Mouse (Mus musculus) testis, adult 2 months (tissue): ENCODE results near the gene Anp32e. TPM values are rescaled to one million over a fixed set of nuclear protein-coding genes. Genes with fewer than 3 reads are reported as not detected.

ENCODE experiments used
- H3K27ac ChIP-seq: fragments of 200-500 bp; 2 replicates; pipeline ENCODE4 v1.5.1; 2012; ENCODE audit warnings: low read depth, low read length; ENCODE audit not compliant: control insufficient read depth, insufficient read depth
- H3K27me3 ChIP-seq: fragments of 200-500 bp; 2 replicates; pipeline ENCODE4 v1.6.1; 2012; ENCODE audit warnings: mild to moderate bottlenecking, low read length, moderate library complexity; ENCODE audit not compliant: control insufficient read depth, insufficient read depth
- H3K36me3 ChIP-seq: fragments of 200-500 bp; 2 replicates; pipeline ENCODE4 v1.6.1; 2012; ENCODE audit warnings: mild to moderate bottlenecking, low read length; ENCODE audit not compliant: control insufficient read depth, insufficient read depth
- H3K4me1 ChIP-seq: fragments of 200-500 bp; 2 replicates; pipeline ENCODE4 v1.6.1; 2012; ENCODE audit warnings: low read length; ENCODE audit not compliant: control insufficient read depth, insufficient read depth
- H3K4me3 ChIP-seq: fragments of 200-500 bp; 2 replicates; pipeline ENCODE4 v1.5.1; 2012; ENCODE audit warnings: low read depth, mild to moderate bottlenecking, low read length, moderate library complexity, mixed read lengths; ENCODE audit not compliant: control insufficient read depth
- CTCF ChIP-seq: fragments of 200-500 bp; IDR thresholded peaks from 2 replicates; pipeline ENCODE4 v1.5.1; 2012; ENCODE audit warnings: low read depth, mild to moderate bottlenecking, inconsistent platforms, low read length, moderate library complexity; ENCODE audit not compliant: control insufficient read depth, insufficient read depth, insufficient replicate concordance
- POLR2A ChIP-seq: fragments of 200-500 bp; IDR thresholded peaks from 2 replicates; pipeline ENCODE4 v1.6.1; 2012; ENCODE audit warnings: low read depth, mild to moderate bottlenecking, inconsistent platforms, low read length, moderate library complexity; ENCODE audit not compliant: control insufficient read depth
- polyA plus RNA-seq: library from polyadenylated mRNA; depleted of rRNA; stranded (reverse); fragments of >200 nt; gene quantifications from 2 replicates; pipeline ENCODE4 v1.2.3, GENCODE M21; 2012; rRNA removed

The Anp32e gene
- polyA plus RNA-seq: 4.4 and 6.0 TPM in 2 replicates

- H3K4me3 ChIP-seq: peak within 1 kb of the TSS; percentile 84
- H3K27ac ChIP-seq: peak within 1 kb of the TSS; percentile 75
- H3K27me3 ChIP-seq: no peaks in the 10 kb centered on the region
- no peaks in the 10 kb centered on the region for H3K36me3 ChIP-seq
- peak; percentile 81 for TF ChIP-seq POLR2A
- TF ChIP-seq CTCF: no peak
- peaks cover 12% of the 10 kb centered on the region for H3K4me1 ChIP-seq
These were observed at the start of gene Anp32e for GRCm38 (mm10) chr3:95928658-95929503. TSS of gene Anp32e (plus strand) at chr3:95929246.

DNA sequence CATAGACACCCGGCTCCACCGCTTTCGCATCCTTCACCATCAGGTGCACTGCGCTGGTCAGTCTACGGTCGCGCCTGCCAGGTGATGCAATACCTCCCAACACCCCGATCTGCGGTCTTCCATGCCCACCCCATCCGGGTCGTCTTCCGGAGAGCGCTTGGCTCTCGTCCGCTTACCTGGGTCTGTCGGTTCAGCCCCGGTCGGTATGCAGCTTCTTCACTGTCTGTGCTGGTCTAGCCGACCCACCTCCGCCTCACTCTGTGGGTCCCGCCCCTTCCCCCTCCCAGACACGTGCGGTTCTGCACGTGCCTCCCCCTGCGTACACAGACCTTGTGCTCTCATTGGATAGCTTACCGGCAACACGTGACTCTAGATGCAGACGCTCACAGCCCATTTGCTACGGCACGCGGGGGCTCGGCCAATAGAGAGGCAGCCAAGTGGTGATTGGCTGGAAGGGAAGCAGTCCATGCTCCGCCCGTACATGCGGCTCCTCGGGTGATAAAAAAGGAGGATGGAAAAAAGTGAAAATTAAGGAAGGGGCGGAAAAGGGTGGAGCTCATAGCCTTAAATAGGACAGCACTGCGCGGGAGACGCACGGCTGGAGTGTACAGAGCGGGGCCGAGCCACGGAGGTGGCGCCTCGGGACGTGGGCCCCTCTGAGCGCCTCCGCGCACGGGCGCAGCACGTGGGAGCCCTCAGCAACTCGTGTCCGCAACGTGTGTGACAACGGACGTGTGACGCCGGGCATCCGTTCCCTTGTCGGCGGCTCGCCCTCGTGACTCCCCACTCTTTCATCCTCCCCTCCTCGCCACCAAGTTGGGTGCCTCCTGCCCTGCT lies 46.8 kb upstream of the Anp32e start, which contains the start of gene Ciart:
Gene Ciart, minus strand, starts transcription at position 273 of the 837 bp plus-strand sequence.
- no peak for TF ChIP-seq CTCF
- peak; percentile 60; the same call in 1 of the 2 replicates for TF ChIP-seq POLR2A
- peak within 1 kb of the TSS; percentile 71 for H3K4me3 ChIP-seq
- H3K27me3 ChIP-seq: no peaks in the 10 kb centered on the region
- H3K4me1 ChIP-seq: peaks cover 5% of the 10 kb centered on the region; the same call in 1 of the 2 replicates
- no peaks in the 10 kb centered on the region for H3K36me3 ChIP-seq
- H3K27ac ChIP-seq: peak within 1 kb of the TSS; percentile 99

- Histone ChIP-seq H3K4me1 (peaks cover 5% of the 10 kb centered on the region; the same call in 1 of the 2 replicates), H3K4me3 (peak overlapping the region; percentile 71), H3K27me3 (no peaks in the 10 kb centered on the region), H3K27ac (peak overlapping the region; percentile 99), H3K36me3 (no peaks in the 10 kb centered on the region)
- TF ChIP-seq POLR2A (no peak), CTCF (peak; percentile 36; the same call in 1 of the 2 replicates)
These were observed 46.1 kb upstream of the Anp32e start for GRCm38 (mm10) chr3:95882816-95883425.

GRCm38 (mm10) chr3:95884400-95884799 lies 44.6 kb upstream of the Anp32e start:
- H3K4me3 ChIP-seq: no peak overlapping the region
- H3K36me3 ChIP-seq: no peaks in the 10 kb centered on the region
- no peak for TF ChIP-seq POLR2A
- TF ChIP-seq CTCF: no peak
- H3K27me3 ChIP-seq: no peaks in the 10 kb centered on the region
- H3K4me1 ChIP-seq: peaks cover 5% of the 10 kb centered on the region; the same call in 1 of the 2 replicates
- H3K27ac ChIP-seq: no peak overlapping the region

DNA sequence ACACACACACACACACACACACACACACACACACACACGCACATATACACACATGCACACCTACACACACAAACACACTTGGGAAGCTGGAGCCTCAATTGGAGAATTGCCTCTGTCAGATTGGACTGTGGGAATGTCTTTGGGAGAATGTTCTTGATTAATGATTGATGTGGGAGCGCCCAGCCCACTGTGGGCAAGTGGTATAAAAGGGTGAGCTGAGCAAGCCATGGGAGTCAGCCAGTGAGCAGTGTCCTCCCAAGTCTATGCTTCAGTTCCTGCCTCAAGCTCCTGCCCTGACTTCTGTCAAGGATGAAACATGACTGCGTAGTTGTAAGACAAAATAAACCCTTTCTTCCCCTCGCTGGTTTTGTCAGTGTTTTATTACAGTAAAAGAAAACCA lies 41.5 kb upstream of the Anp32e start:
- no peak overlapping the region for H3K27ac ChIP-seq
- no peaks in the 10 kb centered on the region for H3K36me3 ChIP-seq
- no peak for TF ChIP-seq POLR2A
- no peak for TF ChIP-seq CTCF
- peaks cover 4% of the 10 kb centered on the region; the same call in 1 of the 2 replicates for H3K4me1 ChIP-seq
- no peaks in the 10 kb centered on the region for H3K27me3 ChIP-seq
- H3K4me3 ChIP-seq: no peak overlapping the region

DNA sequence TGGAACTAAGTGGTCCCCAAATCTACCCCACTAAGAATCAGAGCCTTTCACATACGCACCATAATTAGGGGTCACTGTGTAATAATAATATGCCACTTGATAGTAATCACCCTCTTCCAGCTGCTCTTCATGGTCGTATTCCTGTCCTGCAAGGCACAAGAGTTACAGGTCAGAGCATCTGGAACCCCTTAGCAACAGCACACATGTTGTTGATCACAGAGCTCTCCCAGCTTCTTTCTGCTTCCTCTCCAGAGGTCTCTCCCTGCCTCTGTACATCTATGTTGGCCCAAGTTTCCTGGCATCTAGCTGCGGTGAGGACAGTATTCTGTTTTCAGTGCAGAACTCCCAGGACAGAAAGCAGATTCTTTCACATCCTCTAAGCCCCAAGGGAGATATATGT lies 39.4 kb upstream of the Anp32e start:
- H3K4me3 ChIP-seq: no peak overlapping the region
- no peaks in the 10 kb centered on the region for H3K36me3 ChIP-seq
- H3K27me3 ChIP-seq: no peaks in the 10 kb centered on the region
- H3K4me1 ChIP-seq: 0 out of 2 replicates have a peak, but pooled peaks cover 2% of the 10 kb centered on the region
- no peak overlapping the region for H3K27ac ChIP-seq
- TF ChIP-seq POLR2A (no peak), CTCF (no peak)
